Mouse (Mus musculus): ENCODE data around the gene Mmp9. TPM values are rescaled to one million over a fixed set of nuclear protein-coding genes. Genes with fewer than 3 reads are reported as not detected.

Gene Mmp9
- polyA plus RNA-seq, 1 experiment from 2014 or later: 4.5 TPM

DNA sequence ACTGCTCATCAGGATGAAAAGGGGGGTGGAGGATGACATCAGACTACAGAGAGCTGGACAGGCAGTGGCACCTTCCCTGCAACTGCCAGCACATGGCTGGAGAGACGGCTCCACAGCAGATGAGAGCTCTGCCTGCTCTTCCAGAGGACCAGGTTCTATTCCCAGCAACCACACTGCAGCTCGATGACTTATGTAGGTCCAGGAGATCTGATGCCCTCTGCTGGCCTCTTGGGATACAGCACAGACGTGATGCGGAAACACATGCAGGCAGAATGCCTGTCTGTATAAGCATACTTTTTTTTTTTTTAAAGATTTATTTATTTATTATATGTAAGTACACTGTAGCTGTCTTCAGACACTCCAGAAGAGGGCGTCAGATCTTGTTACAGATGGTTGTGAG, 22.3 kb upstream of the Mmp9 start:
- H3K36me3 ChIP-seq (ENCODE audit: insufficient read depth, low read length): 0 out of 2 replicates have a peak, but pooled peaks cover 4% of the 10 kb centered on the region
- ATAC-seq (no peak), DNase-seq (ENCODE audit: low spot score) (peak; percentile 25)
- no peak overlapping the region for H3K4me3 ChIP-seq (ENCODE audit: low read depth, low read length)
- WGBS: 78% methylated on average over 4 of the region's 5 CpGs
- no peak overlapping the region for H3K9ac ChIP-seq (replicated peaks; ENCODE audit: low read depth)
- no peaks in the 10 kb centered on the region for H3K9me3 ChIP-seq (ENCODE audit: low read length)
- H3K4me2 ChIP-seq (replicated peaks; ENCODE audit: low read depth, low read length): no peak overlapping the region
- TF ChIP-seq CTCF (IDR thresholded peaks at IDR 0.05) (peak; percentile 66), EP300 (IDR thresholded peaks at IDR 0.05) (no peak)
- H3K27me3 ChIP-seq (replicated peaks; ENCODE audit: insufficient read depth, low read length): no peaks in the 10 kb centered on the region
- H3K27ac ChIP-seq (ENCODE audit: low read length): no peak overlapping the region
- H3K4me1 ChIP-seq (ENCODE audit: insufficient read depth, low read depth, low read length): 0 out of 2 replicates have a peak, but pooled peaks cover 5% of the 10 kb centered on the region

DNA sequence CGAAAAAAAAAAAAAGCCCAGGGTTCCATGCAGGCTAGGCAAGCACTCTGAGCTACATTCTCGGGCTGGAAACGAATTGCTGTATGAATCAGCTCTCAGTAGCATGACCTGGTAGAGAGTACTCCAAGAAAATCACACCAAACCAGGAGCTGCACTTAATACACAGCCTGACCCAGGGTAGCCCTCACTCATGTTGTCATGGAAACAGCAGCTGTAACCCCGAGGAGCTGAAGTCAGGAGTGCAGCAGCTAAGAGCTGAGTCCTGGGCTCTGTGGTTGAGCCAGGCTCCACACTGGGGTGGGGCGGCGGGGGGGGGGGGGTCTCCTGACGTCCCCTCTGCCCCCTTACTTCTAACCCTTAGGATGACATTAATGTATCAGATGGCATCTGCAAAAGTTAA, 18.6 kb upstream of the Mmp9 start:
- H3K9ac ChIP-seq (replicated peaks; ENCODE audit: low read depth): no peak overlapping the region
- no peak overlapping the region for H3K27ac ChIP-seq (ENCODE audit: low read length)
- no peak overlapping the region for H3K4me2 ChIP-seq (replicated peaks; ENCODE audit: low read depth, low read length)
- ATAC-seq (no peak), DNase-seq (ENCODE audit: low spot score) (peak; percentile 41)
- H3K27me3 ChIP-seq (replicated peaks; ENCODE audit: insufficient read depth, low read length): no peaks in the 10 kb centered on the region
- H3K36me3 ChIP-seq (ENCODE audit: insufficient read depth, low read length): 0 out of 2 replicates have a peak, but pooled peaks cover 4% of the 10 kb centered on the region
- TF ChIP-seq CTCF (IDR thresholded peaks at IDR 0.05): no peak
- no peak for TF ChIP-seq EP300 (IDR thresholded peaks at IDR 0.05)
- WGBS: 35% methylated on average over 7 of the region's 7 CpGs
- H3K9me3 ChIP-seq (ENCODE audit: low read length): no peaks in the 10 kb centered on the region
- H3K4me1 ChIP-seq (ENCODE audit: insufficient read depth, low read depth, low read length): no peaks in the 10 kb centered on the region
- H3K4me3 ChIP-seq (ENCODE audit: low read depth, low read length): no peak overlapping the region

DNA sequence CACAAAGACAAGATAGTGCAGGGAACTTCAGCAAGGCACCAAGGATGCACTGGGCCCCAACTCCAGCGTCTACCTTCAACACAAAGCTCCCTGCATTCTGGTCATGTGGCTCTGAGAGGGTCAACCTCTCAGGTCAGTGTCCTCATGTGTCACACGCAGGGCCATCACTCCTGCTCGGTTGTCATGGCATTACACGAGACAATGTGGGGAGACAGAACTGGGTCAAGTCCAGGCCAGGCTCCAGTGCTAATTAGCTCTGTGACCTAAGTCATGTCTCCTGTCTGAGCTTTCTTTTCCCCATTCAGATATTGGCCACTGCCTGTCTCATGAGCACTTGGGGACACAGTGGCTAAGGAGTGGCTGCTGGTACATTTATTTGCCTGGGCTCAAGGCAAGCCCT, 17.3 kb upstream of the Mmp9 start:
- Histone ChIP-seq H3K4me2 (replicated peaks; ENCODE audit: low read depth, low read length) (no peak overlapping the region), H3K4me1 (ENCODE audit: insufficient read depth, low read depth, low read length) (no peaks in the 10 kb centered on the region), H3K9me3 (ENCODE audit: low read length) (no peaks in the 10 kb centered on the region), H3K27me3 (replicated peaks; ENCODE audit: insufficient read depth, low read length) (no peaks in the 10 kb centered on the region), H3K36me3 (ENCODE audit: insufficient read depth, low read length) (0 out of 2 replicates have a peak, but pooled peaks cover 4% of the 10 kb centered on the region), H3K9ac (replicated peaks; ENCODE audit: low read depth) (no peak overlapping the region), H3K27ac (ENCODE audit: low read length) (no peak overlapping the region), H3K4me3 (ENCODE audit: low read depth, low read length) (no peak overlapping the region)
- 58% methylated on average over 4 of the region's 4 CpGs for WGBS
- no peak for TF ChIP-seq CTCF (IDR thresholded peaks at IDR 0.05)
- no peak for TF ChIP-seq EP300 (IDR thresholded peaks at IDR 0.05)
- ATAC-seq (no peak), DNase-seq (ENCODE audit: low spot score) (no peak)

DNA sequence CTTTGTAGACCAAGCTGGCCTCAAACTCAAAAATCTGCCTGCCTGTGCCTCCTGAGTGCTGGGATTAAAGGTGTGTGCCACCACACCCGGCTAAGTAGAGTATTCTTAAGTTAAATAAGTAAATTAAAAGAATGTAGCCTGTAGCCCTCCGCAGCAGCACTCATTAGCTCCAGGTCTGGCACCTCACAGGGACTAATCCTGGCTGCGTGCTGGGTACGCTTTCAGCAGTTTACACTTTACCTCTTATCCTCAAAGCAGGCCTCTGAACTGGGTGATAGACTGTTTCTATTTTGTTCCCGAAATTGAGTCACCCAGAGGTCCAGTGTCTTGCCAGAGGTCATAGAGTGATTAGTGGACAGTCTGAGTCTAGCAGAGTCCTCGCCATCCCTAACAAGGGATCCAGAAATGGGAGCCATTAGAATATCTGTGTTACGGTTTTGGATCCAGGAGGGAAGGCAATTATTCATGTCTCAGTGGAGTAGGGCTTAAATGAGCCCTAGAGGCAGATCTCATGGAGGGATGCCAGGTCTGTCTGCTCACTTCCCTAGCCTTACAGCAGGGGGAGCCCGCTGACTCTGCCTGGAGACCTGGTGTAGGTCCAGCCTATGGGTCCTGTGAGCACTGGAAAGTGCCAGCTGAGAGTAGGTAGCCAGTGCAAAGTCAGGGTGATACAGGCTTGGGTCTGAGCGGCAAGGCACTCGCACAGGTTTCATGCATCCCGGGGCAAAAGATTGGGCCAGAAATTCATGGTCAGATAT, 16.3 kb upstream of the Mmp9 start:
- H3K9ac ChIP-seq (replicated peaks; ENCODE audit: low read depth): no peak overlapping the region
- no peaks in the 10 kb centered on the region for H3K4me1 ChIP-seq (ENCODE audit: insufficient read depth, low read depth, low read length)
- ATAC-seq (peak; percentile 74), DNase-seq (ENCODE audit: low spot score) (peak; percentile 89)
- 0 out of 2 replicates have a peak, but pooled peaks cover 4% of the 10 kb centered on the region for H3K36me3 ChIP-seq (ENCODE audit: insufficient read depth, low read length)
- H3K27me3 ChIP-seq (replicated peaks; ENCODE audit: insufficient read depth, low read length): no peaks in the 10 kb centered on the region
- no peak overlapping the region for H3K4me3 ChIP-seq (ENCODE audit: low read depth, low read length)
- no peak overlapping the region for H3K27ac ChIP-seq (ENCODE audit: low read length)
- TF ChIP-seq CTCF (IDR thresholded peaks at IDR 0.05) (peak; percentile 97), EP300 (IDR thresholded peaks at IDR 0.05) (no peak)
- H3K9me3 ChIP-seq (ENCODE audit: low read length): no peaks in the 10 kb centered on the region
- H3K4me2 ChIP-seq (replicated peaks; ENCODE audit: low read depth, low read length): no peak overlapping the region
- 31% methylated on average over 11 of the region's 11 CpGs for WGBS

DNA sequence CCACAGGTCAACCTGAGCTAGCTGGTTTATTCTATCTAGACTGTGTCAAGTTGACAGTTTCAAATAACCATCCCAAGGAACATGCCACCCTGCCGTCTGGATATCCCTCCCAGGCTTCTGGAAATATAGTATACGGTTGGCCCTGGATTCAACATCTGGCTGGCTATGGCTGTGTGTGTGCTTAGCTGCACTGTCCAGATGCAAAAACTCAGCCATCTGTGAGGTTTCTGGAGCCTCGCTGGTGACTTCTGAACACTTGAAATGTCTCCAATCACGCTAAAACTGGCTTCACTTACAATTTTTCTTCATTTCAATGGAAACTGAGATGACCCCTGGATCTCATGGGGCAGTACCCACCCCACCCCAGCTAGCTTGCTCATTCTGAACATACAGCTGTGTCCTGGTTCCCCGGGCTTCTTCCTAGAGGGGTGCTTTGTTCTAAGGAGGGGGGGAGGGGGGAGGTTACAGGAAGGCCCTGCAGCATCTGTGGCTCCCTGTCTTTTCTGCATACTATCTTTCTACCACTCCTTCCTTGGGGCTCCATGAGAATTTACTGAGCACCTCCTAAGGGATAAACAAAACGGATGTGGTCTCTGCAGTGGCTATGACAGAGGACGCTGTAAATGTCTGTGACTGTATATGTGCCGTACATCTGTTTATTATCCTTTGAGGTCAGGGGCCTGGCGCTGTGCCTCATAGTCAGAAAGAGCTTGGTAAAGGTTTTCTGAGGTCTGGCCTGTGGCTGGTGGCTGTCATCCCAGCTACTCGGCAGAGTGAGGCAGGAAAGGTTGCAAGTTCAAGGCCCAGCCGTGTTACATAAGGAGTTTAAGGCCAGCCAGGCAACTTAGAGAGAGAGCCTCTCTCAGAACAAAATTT, 9.6 kb upstream of the Mmp9 start:
- TF ChIP-seq EP300 (IDR thresholded peaks at IDR 0.05): no peak
- no peak for TF ChIP-seq CTCF (IDR thresholded peaks at IDR 0.05)
- H3K4me1 ChIP-seq (ENCODE audit: insufficient read depth, low read depth, low read length): no peaks in the 10 kb centered on the region
- no peak overlapping the region for H3K4me2 ChIP-seq (replicated peaks; ENCODE audit: low read depth, low read length)
- no peaks in the 10 kb centered on the region for H3K36me3 ChIP-seq (ENCODE audit: insufficient read depth, low read length)
- no peak overlapping the region for H3K9ac ChIP-seq (replicated peaks; ENCODE audit: low read depth)
- 31% methylated on average over 11 of the region's 11 CpGs for WGBS
- H3K4me3 ChIP-seq (ENCODE audit: low read depth, low read length): no peak overlapping the region
- H3K27me3 ChIP-seq (replicated peaks; ENCODE audit: insufficient read depth, low read length): no peaks in the 10 kb centered on the region; the same call in 1 of the 2 replicates
- no peak overlapping the region for H3K27ac ChIP-seq (ENCODE audit: low read length)
- H3K9me3 ChIP-seq (ENCODE audit: low read length): no peaks in the 10 kb centered on the region
- ATAC-seq (no peak), DNase-seq (ENCODE audit: low spot score) (no peak)

DNA sequence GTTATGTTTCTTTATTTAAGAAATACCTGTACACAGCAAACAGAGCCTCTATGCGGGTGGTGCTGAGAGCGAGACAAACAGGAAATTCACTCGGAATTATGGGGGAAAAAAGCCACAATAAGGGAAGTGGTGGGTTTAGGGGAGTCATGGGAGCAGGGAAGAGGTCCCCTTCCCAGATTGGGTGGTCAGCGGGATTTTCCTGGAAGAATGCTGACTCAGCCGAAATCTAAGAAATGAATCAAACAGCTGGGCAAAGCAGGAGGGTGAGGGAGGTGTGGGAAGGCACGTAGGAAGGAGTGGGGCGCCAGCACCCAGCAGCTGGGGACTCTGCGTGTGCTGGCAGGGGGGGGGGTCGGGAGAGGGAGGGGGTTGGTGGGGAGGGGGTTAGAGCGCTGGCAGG, 7.0 kb upstream of the Mmp9 start:
- TF ChIP-seq CTCF (IDR thresholded peaks at IDR 0.05) (no peak), EP300 (IDR thresholded peaks at IDR 0.05) (no peak)
- peaks cover 6% of the 10 kb centered on the region for H3K27me3 ChIP-seq (replicated peaks; ENCODE audit: insufficient read depth, low read length)
- H3K27ac ChIP-seq (ENCODE audit: low read length): no peak overlapping the region
- no peak overlapping the region for H3K4me3 ChIP-seq (ENCODE audit: low read depth, low read length)
- H3K9me3 ChIP-seq (ENCODE audit: low read length): no peaks in the 10 kb centered on the region
- DNase-seq (ENCODE audit: low spot score) (no peak), ATAC-seq (no peak)
- WGBS: 42% methylated on average over 6 of the region's 10 CpGs
- no peaks in the 10 kb centered on the region for H3K36me3 ChIP-seq (ENCODE audit: insufficient read depth, low read length)
- H3K4me1 ChIP-seq (ENCODE audit: insufficient read depth, low read depth, low read length): no peaks in the 10 kb centered on the region
- H3K9ac ChIP-seq (replicated peaks; ENCODE audit: low read depth): no peak overlapping the region
- no peak overlapping the region for H3K4me2 ChIP-seq (replicated peaks; ENCODE audit: low read depth, low read length)
